8 mouse cellular contexts compared by ENCODE assay signal in genomic region chr12:85305247-85305892, GRCm38 (mm10). TPM values are rescaled to one million over a fixed set of nuclear protein-coding genes. Genes with fewer than 3 reads are reported as not detected.
DNase-seq lines count a peak whose midpoint lies in the region; ATAC-seq lines count a peak whose summit lies in the region.

No protein-coding gene starts in this region.

- H3K36me3 ChIP-seq in limb, embryonic 12.5 days = peaks cover 97% of the 10 kb centered on the region
- H3K36me3 ChIP-seq in midbrain, embryonic 14.5 days (ENCODE audit: control insufficient read depth, insufficient read depth, low read length) = peaks cover 95% of the 10 kb centered on the region

- no peaks in the 10 kb centered on the region for H3K9me3 ChIP-seq in limb, embryonic 12.5 days
- no peaks in the 10 kb centered on the region for H3K9me3 ChIP-seq in midbrain, embryonic 14.5 days (ENCODE audit: control insufficient read depth, low read length)

- no peak overlapping the region; the same call in 1 of the 2 replicates for H3K9ac ChIP-seq in limb, embryonic 12.5 days (replicated peaks)
- no peak overlapping the region for H3K9ac ChIP-seq in midbrain, embryonic 14.5 days (replicated peaks; ENCODE audit: low read length)

- 51% methylated on average over 16 of the region's 16 CpGs for WGBS in limb, embryonic 12.5 days
- 50% methylated on average over 16 of the region's 16 CpGs for WGBS in midbrain, embryonic 14.5 days

- H3K4me1 ChIP-seq in limb, embryonic 12.5 days (replicated peaks) = peaks cover 3% of the 10 kb centered on the region; the same call in 1 of the 2 replicates
- H3K4me1 ChIP-seq in midbrain, embryonic 14.5 days (ENCODE audit: control insufficient read depth, insufficient read depth, low read length) = no peaks in the 10 kb centered on the region

- DNase-seq in 3134 (ENCODE audit: extremely low read depth, insufficient read length, low spot score) = peak; percentile 57
- peak; percentile 89 for DNase-seq in adrenal gland, postnatal 10 days
- DNase-seq in embryo, embryonic 9.5 days (ENCODE audit: extremely low spot score) = peak; percentile 79
- peak; percentile 86 to 92 for DNase-seq in heart, adult 18-20 months
- peak; percentile 78 to 92 for DNase-seq in kidney, adult 8-10 months
- peak; percentile 94 for DNase-seq in midbrain, embryonic 14.5 days
- DNase-seq in spleen, adult 18-20 months = peak; percentile 64 to 82

- no peak overlapping the region for H3K4me3 ChIP-seq in limb, embryonic 12.5 days (replicated peaks)
- no peak overlapping the region for H3K4me3 ChIP-seq in midbrain, embryonic 14.5 days (replicated peaks; ENCODE audit: low read depth, low read length)

- no peak for ATAC-seq in limb, embryonic 12.5 days (ENCODE audit: insufficient number of reproducible peaks, insufficient read depth, low FRiP score, low TSS enrichment, low read depth)
- no peak for ATAC-seq in midbrain, embryonic 14.5 days (ENCODE audit: low FRiP score, low TSS enrichment)

- no peaks in the 10 kb centered on the region for H3K27me3 ChIP-seq in limb, embryonic 12.5 days
- no peaks in the 10 kb centered on the region for H3K27me3 ChIP-seq in midbrain, embryonic 14.5 days (ENCODE audit: control insufficient read depth, insufficient read depth, low read length)

- 0 out of 2 replicates have a peak overlapping the region, but pooled peaks have one; percentile 35 for H3K27ac ChIP-seq in limb, embryonic 12.5 days
- no peak overlapping the region for H3K27ac ChIP-seq in midbrain, embryonic 14.5 days (replicated peaks; ENCODE audit: low read depth, low read length)

- H3K4me2 ChIP-seq in limb, embryonic 12.5 days = no peak overlapping the region
- no peak overlapping the region for H3K4me2 ChIP-seq in midbrain, embryonic 14.5 days (ENCODE audit: low read length)

RNA-seq across cellular contexts. Expression of gene Zc2hc1c, which starts 17.0 kb away (rescaled TPM):
- total RNA-seq in adrenal gland, postnatal 10 days (2021) = 1 to 10 TPM in 1 of 2 experiments, under 1 TPM in 1; 0.78 to 1.2 TPM
- total RNA-seq in heart, adult 18-20 months (2021) = 1 to 10 TPM; 1.7 to 2.3 TPM
- polyA plus RNA-seq in limb, embryonic 12.5 days (2016; fragmentation: Nextera tagmentation; extraction: Ambion mirVana) = 0.97 and 1.1 TPM in 2 replicates
- 1.1 and 1.6 TPM in 2 replicates for polyA plus RNA-seq in midbrain, embryonic 14.5 days (2014; fragmentation: Nextera tagmentation; extraction: Ambion mirVana)

RNA-seq across cellular contexts. Expression of gene Acyp1, which starts 17.1 kb away (rescaled TPM):
- 10 to 100 TPM; 28.2 to 31.0 TPM for total RNA-seq in adrenal gland, postnatal 10 days (2021)
- 10 to 100 TPM; 20.5 to 25.2 TPM for total RNA-seq in heart, adult 18-20 months (2021)
- polyA plus RNA-seq in limb, embryonic 12.5 days (2016; fragmentation: Nextera tagmentation; extraction: Ambion mirVana) = 58.6 and 62.8 TPM in 2 replicates
- polyA plus RNA-seq in midbrain, embryonic 14.5 days (2014; fragmentation: Nextera tagmentation; extraction: Ambion mirVana) = 56.5 and 63.7 TPM in 2 replicates

RNA-seq across cellular contexts. Expression of gene Nek9, which starts 33.8 kb away (rescaled TPM):
- total RNA-seq in adrenal gland, postnatal 10 days (2021) = 10 to 100 TPM; 57.5 to 65.8 TPM
- total RNA-seq in heart, adult 18-20 months (2021) = 100 to 1,000 TPM; 119 to 125 TPM
- polyA plus RNA-seq in limb, embryonic 12.5 days (2016; fragmentation: Nextera tagmentation; extraction: Ambion mirVana) = 31.1 and 39.1 TPM in 2 replicates
- polyA plus RNA-seq in midbrain, embryonic 14.5 days (2014; fragmentation: Nextera tagmentation; extraction: Ambion mirVana) = 8.0 and 10.3 TPM in 2 replicates

RNA-seq across cellular contexts. Expression of gene Mlh3, which starts 35.0 kb away (rescaled TPM):
- 10 to 100 TPM in 1 of 2 experiments, 1 to 10 TPM in 1; 8.6 to 11.5 TPM for total RNA-seq in adrenal gland, postnatal 10 days (2021)
- 1 to 10 TPM; 7.9 to 9.5 TPM for total RNA-seq in heart, adult 18-20 months (2021)
- polyA plus RNA-seq in limb, embryonic 12.5 days (2016; fragmentation: Nextera tagmentation; extraction: Ambion mirVana) = 10.9 and 11.1 TPM in 2 replicates
- polyA plus RNA-seq in midbrain, embryonic 14.5 days (2014; fragmentation: Nextera tagmentation; extraction: Ambion mirVana) = 9.4 and 10.2 TPM in 2 replicates
